Mouse (Mus musculus): ENCODE measurements around the gene Cd96. TPM values are rescaled to one million over a fixed set of nuclear protein-coding genes. Genes with fewer than 3 reads are reported as not detected.

Cd96 gene
- 0.13 TPM in 1 of 2 replicates, not detected in the other for polyA plus RNA-seq (2012; rRNA removed)

DNA sequence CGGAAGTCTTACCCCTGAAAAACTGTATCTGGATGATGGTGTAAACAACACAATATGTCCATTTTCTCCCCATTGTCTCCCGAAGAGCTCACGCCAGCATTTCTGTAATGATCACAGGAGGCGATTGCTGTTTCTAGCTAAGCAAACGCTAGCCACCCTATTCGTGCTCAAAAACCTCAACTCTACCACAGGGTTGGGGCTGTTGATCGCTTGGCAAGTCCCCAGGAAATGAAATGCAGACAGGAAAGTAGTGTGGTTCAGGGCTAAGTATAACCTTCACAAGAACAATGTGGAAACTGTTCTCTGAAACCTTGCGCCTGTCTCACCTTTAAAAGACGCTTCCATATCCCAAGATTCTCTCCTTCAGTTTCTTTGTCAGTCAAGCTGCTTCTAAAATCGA is at the start of gene Cd96:
Cd96 (minus strand) TSS at position 232 of the 400 bp plus-strand sequence.

DNA sequence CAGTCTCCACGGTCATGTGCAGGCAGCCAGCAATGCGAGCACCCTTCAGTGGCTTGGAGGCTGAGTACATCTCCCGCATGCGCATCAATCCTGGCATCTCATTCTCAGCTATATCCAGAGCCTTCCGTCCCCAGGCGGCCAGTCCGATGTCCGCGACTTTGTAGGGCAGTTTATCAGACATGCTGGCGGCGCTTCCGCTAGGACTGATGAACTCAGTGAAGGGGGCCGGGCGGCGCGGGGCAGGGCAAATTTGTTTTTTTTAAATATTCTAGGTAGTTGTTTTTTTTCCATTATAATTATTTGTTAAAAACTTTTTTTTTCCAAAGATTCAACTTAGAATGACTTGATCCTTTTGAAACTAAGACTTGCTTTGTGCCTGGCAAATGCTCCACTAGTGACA is 34.8 kb upstream of the Cd96 start, which contains the start of gene Gm4737:
Gm4737 (minus strand) TSS at position 246 of the 400 bp plus-strand sequence.

DNA sequence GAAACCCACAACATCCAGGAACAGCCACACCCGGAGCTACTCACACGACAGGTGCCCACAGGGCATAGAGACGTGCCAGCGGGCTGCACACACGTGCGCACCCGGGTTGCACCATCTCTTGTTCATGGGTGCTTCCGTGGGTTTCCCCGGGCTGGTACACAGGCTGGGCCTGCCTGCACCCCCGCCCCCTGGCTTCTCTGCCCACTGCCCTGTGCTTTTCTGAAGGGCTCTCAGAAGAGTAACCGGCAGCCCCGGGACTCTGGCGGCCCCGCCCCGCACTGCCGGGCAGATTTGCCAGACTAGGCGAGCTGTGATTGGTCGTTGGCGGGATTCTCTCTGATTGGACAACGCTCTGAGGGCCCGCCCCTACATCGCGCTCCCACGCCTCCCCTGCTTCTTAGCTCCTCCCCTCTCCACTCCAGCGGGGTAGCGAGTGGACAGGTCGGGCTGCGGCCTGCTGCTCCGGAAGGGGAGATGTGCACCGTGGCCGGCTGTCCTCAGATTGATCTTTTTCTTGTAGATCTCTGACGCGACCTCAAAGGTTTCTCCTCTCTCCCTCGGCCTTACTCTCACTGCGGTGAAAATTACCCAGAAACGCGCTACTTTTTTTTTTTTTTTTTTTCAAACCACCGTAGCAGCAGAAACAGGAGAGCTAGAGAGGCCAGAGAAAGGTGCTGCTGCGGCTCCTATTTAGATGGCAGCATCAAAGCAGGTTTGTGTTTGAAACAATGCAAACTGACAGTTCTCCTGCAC is 109.7 kb downstream of the Cd96 start, which contains the start of gene Plcxd2:
Plcxd2 (minus strand) TSS at position 66 of the 753 bp plus-strand sequence.

Other genes with a start within 250 kb of the Cd96 start
- 4.0 and 6.9 TPM in 2 replicates for gene Phldb2, start 166.7 kb downstream of the Cd96 start, polyA plus RNA-seq (2012; rRNA removed)
- 1.2 and 1.3 TPM in 2 replicates for gene Plcxd2, start 110.0 kb downstream of the Cd96 start, polyA plus RNA-seq (2012; rRNA removed)
- 34.1 and 50.6 TPM in 2 replicates for gene Gm4737, start 34.8 kb upstream of the Cd96 start, polyA plus RNA-seq (2012; rRNA removed)

Data from colon, adult 2 months (tissue).